Mouse (Mus musculus) hindbrain, embryonic 13.5 days (tissue): ENCODE results near the gene Unc5cl. TPM values are rescaled to one million over a fixed set of nuclear protein-coding genes. Genes with fewer than 3 reads are reported as not detected.
A peak's percentile ranks its signal among the peaks of the same experiment; 100 is the strongest.

ENCODE experiments used
- ATAC-seq: fragments of 200-750 bp; cut with Nextera tagmentation; 2 replicates; pipeline ENCODE4 v1.8.0; 2017; ENCODE audit warnings: moderate TSS enrichment; ENCODE audit not compliant: low FRiP score
- H3K27ac ChIP-seq: fragments of 300-500 bp; sonication (generic); 2 replicates; pipeline ENCODE4 v1.5.1; 2015; ENCODE audit warnings: inconsistent platforms, mild to moderate bottlenecking, moderate library complexity
- H3K27me3 ChIP-seq: fragments of 300-500 bp; sonication (generic); 2 replicates; pipeline ENCODE4 v1.6.1; 2015; ENCODE audit warnings: mild to moderate bottlenecking, inconsistent platforms
- H3K36me3 ChIP-seq: fragments of 300-500 bp; sonication (generic); 2 replicates; pipeline ENCODE4 v1.6.1; 2015; ENCODE audit warnings: mild to moderate bottlenecking, inconsistent platforms
- H3K4me1 ChIP-seq: fragments of 300-500 bp; sonication (generic); replicated peaks from 2 replicates; pipeline ENCODE4 v1.6.1; 2015; ENCODE audit warnings: inconsistent platforms
- H3K4me2 ChIP-seq: fragments of 300-500 bp; sonication (generic); 2 replicates; pipeline ENCODE4 v1.6.1; 2015; ENCODE audit warnings: inconsistent platforms, mild to moderate bottlenecking, moderate library complexity
- H3K4me3 ChIP-seq: fragments of 300-500 bp; sonication (generic); 2 replicates; pipeline ENCODE4 v1.5.1; 2015; ENCODE audit warnings: mild to moderate bottlenecking, inconsistent platforms
- H3K9ac ChIP-seq: fragments of 300-500 bp; sonication (generic); 2 replicates; pipeline ENCODE4 v1.6.1; 2015; ENCODE audit warnings: mild to moderate bottlenecking, inconsistent platforms
- H3K9me3 ChIP-seq: fragments of 300-500 bp; sonication (generic); 2 replicates; pipeline ENCODE4 v1.6.1; 2016; ENCODE audit warnings: inconsistent platforms
- WGBS: fragments of 180-500 bp; shearing (Covaris S2); methylation state at CpG from one replicate; pipeline ENCODE4 v1.1.7; 2015; 5-methylcytosine and 5-hydroxymethylcytosine counted together
- polyA plus RNA-seq: library from polyadenylated mRNA; unstranded; fragments of >200 nt; fragmentation: Nextera tagmentation; extraction: Ambion mirVana; gene quantifications from 2 replicates; pipeline ENCODE4 v1.2.1, GENCODE M21; 2015

The Unc5cl gene
- polyA plus RNA-seq, 1 experiment from 2014 or later: 0.26 TPM

DNA sequence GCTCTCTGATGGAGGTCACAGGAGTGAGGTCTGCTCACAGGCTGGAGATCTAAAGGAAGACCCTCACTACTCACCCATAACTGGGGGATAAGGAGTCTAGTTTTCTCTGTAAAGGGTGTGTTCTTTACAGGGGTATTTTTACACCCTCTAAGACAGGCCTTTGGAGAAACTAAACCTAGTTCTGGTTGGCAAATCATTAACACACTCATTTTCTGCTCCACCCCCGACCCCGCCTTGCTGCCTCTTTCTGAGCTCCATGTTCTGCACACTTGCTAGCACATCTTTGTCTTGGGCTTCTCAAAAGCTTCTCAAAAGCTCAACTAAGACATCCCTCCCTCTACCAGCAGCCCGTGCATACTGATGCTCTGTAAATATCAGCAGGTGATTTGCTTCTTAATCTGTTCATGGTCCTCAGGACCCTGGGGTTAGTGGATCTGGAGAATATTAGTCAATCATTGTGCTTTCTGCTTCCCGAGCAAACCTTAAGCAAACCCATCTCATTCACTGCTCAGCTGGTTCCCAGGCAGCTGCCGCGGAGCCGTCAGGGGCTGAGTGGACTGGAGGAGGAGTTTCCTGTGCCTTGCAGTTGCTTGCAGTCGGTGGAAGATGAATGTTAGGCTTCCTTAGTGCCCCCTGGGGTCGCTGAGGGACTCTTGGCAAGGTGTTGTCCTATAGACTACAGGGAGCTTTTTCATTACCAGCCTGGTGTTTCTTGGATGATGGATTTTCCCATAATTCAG, 101.7 kb downstream of the Unc5cl start:
- 34% methylated on average over 9 of the region's 9 CpGs for WGBS
- no peak for ATAC-seq
- Histone ChIP-seq H3K4me2 (no peak overlapping the region), H3K27ac (no peak overlapping the region), H3K36me3 (no peaks in the 10 kb centered on the region), H3K9me3 (no peaks in the 10 kb centered on the region), H3K4me3 (no peak overlapping the region), H3K27me3 (no peaks in the 10 kb centered on the region), H3K9ac (no peak overlapping the region), H3K4me1 (no peaks in the 10 kb centered on the region)

DNA sequence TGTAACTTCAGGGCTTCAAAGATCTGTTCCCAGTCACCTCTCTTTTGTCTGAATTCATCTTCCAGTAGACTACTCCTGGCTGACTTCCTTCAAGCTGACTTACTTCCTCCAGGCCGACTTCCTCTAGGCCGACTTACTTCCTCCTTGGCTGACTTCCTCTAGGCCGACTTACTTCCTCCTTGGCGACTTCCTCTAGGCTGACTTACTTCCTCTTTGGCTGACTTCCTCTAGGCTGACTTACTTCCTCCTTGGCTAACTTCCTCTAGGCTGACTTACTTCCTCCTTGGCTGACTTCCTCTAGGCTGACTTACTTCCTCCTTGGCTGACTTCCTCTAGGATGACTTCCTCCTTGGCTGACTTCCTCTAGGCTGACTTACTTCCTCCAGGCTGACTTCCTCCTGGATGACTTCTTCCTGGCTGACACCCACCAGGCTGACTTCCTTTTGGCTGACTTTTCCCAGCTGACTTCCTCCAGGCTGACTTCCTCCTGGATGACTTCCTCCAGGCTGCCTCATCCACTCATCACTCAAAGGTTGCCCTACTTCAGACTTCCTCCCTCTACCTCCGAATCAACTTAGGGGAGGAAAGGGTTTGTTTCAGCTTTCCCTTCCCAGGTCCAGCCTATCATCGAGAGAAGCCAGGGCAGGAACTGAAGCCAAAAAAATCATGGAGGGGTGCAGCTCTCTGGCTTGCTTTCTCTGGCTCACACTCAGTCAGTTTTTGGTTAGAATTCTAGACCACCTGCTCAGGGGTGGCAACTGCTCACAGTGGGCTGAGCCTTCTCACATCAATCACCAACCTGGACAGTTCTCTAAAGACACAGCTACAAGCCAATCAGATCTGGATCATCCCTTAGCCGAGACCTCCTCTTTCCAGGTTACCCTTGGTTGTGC, 103.4 kb downstream of the Unc5cl start:
- Histone ChIP-seq H3K27ac (no peak overlapping the region), H3K4me3 (no peak overlapping the region), H3K27me3 (no peaks in the 10 kb centered on the region), H3K4me1 (no peaks in the 10 kb centered on the region), H3K4me2 (no peak overlapping the region), H3K36me3 (no peaks in the 10 kb centered on the region), H3K9ac (no peak overlapping the region), H3K9me3 (no peaks in the 10 kb centered on the region)
- ATAC-seq: no peak
- WGBS: 89% methylated on average over 7 of the region's 7 CpGs

DNA sequence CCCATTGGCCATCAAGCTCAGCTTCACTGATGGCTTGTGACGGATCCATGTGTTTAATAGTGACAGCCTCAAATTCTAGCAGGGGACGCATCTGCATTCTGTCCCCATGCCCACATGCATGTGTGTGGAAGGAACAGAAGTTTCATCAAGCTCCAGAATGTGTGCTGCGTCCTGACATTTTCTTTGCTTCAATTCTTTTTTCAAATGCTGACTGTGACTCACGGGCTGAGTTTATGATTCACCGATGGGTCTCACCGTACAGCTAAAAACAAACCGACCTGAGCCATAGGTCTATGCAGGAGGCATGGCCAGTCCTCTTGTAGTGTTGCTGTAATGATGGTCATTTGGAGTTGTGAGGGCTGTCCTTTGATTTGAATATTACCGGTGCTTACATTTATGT, 110.2 kb downstream of the Unc5cl start:
- no peaks in the 10 kb centered on the region for H3K9me3 ChIP-seq
- H3K4me2 ChIP-seq: no peak overlapping the region
- no peaks in the 10 kb centered on the region for H3K27me3 ChIP-seq
- H3K9ac ChIP-seq: no peak overlapping the region
- WGBS: 93% methylated on average over 8 of the region's 8 CpGs
- H3K4me1 ChIP-seq: no peaks in the 10 kb centered on the region
- no peaks in the 10 kb centered on the region for H3K36me3 ChIP-seq
- no peak overlapping the region for H3K27ac ChIP-seq
- ATAC-seq: no peak
- no peak overlapping the region for H3K4me3 ChIP-seq

DNA sequence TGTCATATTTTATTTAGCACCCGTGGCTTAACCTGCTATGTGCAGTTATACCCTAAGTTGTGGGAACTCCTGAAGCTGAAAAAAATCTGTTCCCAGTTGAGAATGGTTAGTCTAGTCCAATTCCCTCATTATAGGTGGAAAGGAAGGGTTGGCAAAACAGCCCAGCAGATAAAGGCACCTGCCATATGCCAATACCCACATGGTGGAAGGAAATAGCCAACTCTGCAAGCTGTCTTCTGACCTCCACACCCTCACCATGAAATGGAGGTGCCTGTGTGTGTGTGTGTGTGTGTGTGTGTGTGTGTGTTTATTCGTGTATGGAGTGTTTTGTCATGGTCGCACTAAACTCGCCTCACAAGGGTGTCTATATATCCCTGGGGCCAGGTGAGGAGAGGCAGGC, 115.0 kb downstream of the Unc5cl start:
- H3K9ac ChIP-seq: no peak overlapping the region
- H3K36me3 ChIP-seq: no peaks in the 10 kb centered on the region
- H3K4me2 ChIP-seq: no peak overlapping the region
- no peak overlapping the region for H3K27ac ChIP-seq
- ATAC-seq: no peak
- H3K4me1 ChIP-seq: no peaks in the 10 kb centered on the region
- 97% methylated on average over 4 of the region's 4 CpGs for WGBS
- H3K9me3 ChIP-seq: no peaks in the 10 kb centered on the region
- no peaks in the 10 kb centered on the region for H3K27me3 ChIP-seq
- no peak overlapping the region for H3K4me3 ChIP-seq

DNA sequence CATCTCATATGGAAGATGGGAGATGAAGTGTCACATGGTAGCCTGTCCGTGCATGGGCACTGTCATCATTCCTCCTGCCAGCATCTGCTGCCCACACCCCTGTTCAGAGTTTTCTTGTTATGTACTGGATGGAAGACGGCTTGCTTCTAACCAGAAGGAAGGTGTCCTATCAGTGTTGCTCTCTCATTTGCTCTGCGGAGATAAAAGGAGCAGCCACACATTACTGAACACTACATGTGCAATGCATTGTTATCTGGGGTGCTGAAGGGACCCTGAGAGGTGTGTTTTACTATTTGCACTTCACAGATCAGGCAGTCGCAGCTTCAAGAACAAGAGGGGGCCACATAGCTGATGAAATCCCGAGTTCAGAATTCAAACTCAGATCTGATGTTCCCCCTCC, 126.5 kb downstream of the Unc5cl start:
- no peaks in the 10 kb centered on the region for H3K27me3 ChIP-seq
- no peak overlapping the region for H3K4me3 ChIP-seq
- H3K4me2 ChIP-seq: no peak overlapping the region
- H3K9me3 ChIP-seq: no peaks in the 10 kb centered on the region
- 88% methylated on average over 5 of the region's 5 CpGs for WGBS
- H3K36me3 ChIP-seq: no peaks in the 10 kb centered on the region
- H3K4me1 ChIP-seq: peaks cover 1% of the 10 kb centered on the region; the same call in 1 of the 2 replicates
- H3K27ac ChIP-seq: no peak overlapping the region
- no peak for ATAC-seq
- no peak overlapping the region for H3K9ac ChIP-seq

DNA sequence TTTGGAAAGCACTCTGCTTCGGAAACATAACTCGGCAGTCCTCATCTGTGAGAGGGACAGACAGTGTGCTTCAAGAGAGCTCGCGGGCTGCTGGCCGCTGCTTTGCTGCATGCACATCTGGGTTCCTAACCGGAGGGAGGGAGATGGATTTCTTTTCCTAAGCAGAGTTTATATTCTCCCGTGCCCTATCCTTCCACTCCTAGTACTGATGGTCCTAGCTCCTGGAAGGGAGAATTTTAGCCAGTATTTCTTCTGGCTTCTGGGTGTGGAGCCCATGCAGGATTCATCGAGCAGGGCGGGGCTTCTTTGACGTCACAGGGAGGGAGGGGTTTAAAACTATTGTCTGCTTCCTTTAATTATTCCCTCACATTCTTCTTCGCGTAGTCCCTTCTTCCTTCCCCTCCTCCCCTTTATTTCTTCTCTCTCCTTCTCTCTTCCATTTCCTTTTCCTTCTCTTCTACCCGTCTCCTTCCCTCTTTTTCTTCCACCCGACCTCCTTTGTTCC, 127.8 kb downstream of the Unc5cl start:
- no peak for ATAC-seq

DNA sequence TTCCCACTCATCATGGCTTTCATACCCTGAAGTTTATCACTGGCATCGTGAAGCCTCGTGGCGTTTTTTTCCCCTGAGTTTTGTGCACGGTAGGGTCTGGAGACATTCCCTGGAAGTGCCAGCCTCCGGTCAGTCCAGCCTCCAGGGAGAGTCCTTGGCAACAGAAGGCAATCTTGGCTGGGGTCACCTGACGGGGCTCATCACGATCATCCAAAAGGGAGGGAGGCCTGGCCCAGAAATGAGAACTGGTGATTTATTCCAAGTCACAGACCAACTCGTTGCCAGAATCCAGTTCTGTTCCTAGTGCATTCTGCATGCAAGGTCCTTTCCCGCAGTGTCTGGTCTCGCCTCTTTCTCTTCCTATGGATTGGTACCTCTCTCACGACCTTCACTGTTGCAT, 128.7 kb downstream of the Unc5cl start:
- H3K4me2 ChIP-seq: no peak overlapping the region
- no peaks in the 10 kb centered on the region for H3K27me3 ChIP-seq
- H3K9ac ChIP-seq: no peak overlapping the region
- no peak overlapping the region for H3K4me3 ChIP-seq
- H3K4me1 ChIP-seq: peaks cover 2% of the 10 kb centered on the region; the same call in 1 of the 2 replicates
- no peak overlapping the region for H3K27ac ChIP-seq
- WGBS: 83% methylated on average over 11 of the region's 11 CpGs
- ATAC-seq: no peak
- H3K36me3 ChIP-seq: no peaks in the 10 kb centered on the region
- no peaks in the 10 kb centered on the region for H3K9me3 ChIP-seq

More for the DNA sequence above, 127.8 kb downstream of the Unc5cl start:
- H3K4me1 ChIP-seq: peaks cover 2% of the 10 kb centered on the region; the same call in 1 of the 2 replicates
- 50% methylated on average over 14 of the region's 14 CpGs for WGBS
- H3K4me2 ChIP-seq: peak overlapping the region; percentile 41
- peak overlapping the region; percentile 23; the same call in 1 of the 2 replicates for H3K4me3 ChIP-seq
- no peaks in the 10 kb centered on the region for H3K27me3 ChIP-seq
- H3K36me3 ChIP-seq: no peaks in the 10 kb centered on the region
- H3K9me3 ChIP-seq: no peaks in the 10 kb centered on the region
- no peak overlapping the region for H3K27ac ChIP-seq
- H3K9ac ChIP-seq: no peak overlapping the region

DNA sequence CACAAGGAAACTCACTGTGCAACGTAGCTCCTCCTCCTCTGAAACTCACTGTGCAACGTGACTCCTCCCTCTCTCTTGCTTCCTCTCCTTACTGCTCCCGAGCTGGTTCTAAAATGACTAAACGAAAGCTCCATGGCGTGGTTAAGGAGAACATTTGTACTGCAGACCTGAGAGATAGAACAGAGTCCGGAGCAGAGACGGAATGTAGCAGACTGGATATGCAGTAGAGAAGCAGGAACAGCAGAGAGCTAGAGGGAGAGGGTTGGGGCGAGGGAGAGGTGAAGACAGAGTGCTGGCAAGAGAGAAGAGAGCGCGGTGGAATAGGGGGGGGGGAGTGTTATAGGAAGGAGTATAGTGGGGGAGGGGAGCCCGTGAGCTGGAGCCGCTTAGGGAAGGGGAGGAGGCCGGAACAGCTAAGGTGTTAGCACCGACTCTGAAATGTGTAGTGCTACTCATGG, 131.2 kb downstream of the Unc5cl start:
- Histone ChIP-seq H3K27me3 (no peaks in the 10 kb centered on the region), H3K9me3 (no peaks in the 10 kb centered on the region), H3K36me3 (no peaks in the 10 kb centered on the region), H3K9ac (no peak overlapping the region), H3K27ac (no peak overlapping the region), H3K4me2 (peak overlapping the region; percentile 46), H3K4me3 (peak overlapping the region; percentile 19), H3K4me1 (peaks cover 2% of the 10 kb centered on the region; the same call in 1 of the 2 replicates)
- WGBS: 18% methylated on average over 14 of the region's 14 CpGs
- ATAC-seq: peak; percentile 60

DNA sequence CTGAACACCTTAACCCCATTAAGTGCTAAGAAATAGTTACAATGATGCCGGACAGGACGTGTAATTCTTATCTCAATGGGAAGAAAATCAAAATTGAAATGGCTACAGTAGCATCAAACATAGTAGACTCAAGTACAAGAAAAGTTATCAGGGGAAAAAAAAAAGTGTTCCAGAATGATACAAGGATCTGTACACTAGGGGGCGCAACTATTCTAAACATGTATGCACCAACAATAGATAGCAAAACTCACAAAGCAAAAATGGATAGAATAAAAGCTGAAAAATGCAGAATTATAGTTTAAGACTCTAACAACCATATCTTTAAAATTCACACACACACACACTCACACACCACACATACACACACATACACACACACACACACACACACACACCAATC, 134.0 kb downstream of the Unc5cl start:
- no peak overlapping the region for H3K4me2 ChIP-seq
- 54% methylated on average over 3 of the region's 3 CpGs for WGBS
- H3K36me3 ChIP-seq: no peaks in the 10 kb centered on the region
- no peak overlapping the region for H3K4me3 ChIP-seq
- H3K4me1 ChIP-seq: 0 out of 2 replicates have a peak, but pooled peaks cover 2% of the 10 kb centered on the region
- no peak overlapping the region for H3K9ac ChIP-seq
- H3K9me3 ChIP-seq: no peaks in the 10 kb centered on the region
- H3K27me3 ChIP-seq: no peaks in the 10 kb centered on the region
- no peak overlapping the region for H3K27ac ChIP-seq
- ATAC-seq: no peak

Other genes starting within 250 kb of the Unc5cl start
- not detected in 2 replicates for gene Trem1, start 222.1 kb upstream of the Unc5cl start, polyA plus RNA-seq
- not detected in 2 replicates for gene Trem3, start 207.1 kb upstream of the Unc5cl start, polyA plus RNA-seq
- not detected in 2 replicates for gene Treml4, start 190.6 kb upstream of the Unc5cl start, polyA plus RNA-seq
- 0.14 and 0.17 TPM in 2 replicates for gene Treml2, start 155.4 kb upstream of the Unc5cl start, polyA plus RNA-seq
- 0.14 and 0.35 TPM in 2 replicates for gene B430306N03Rik, start 138.8 kb upstream of the Unc5cl start, polyA plus RNA-seq
- 4.8 and 5.9 TPM in 2 replicates for gene Trem2, start 108.5 kb upstream of the Unc5cl start, polyA plus RNA-seq
- 0.74 and 1.00 TPM in 2 replicates for gene Treml1, start 95.0 kb upstream of the Unc5cl start, polyA plus RNA-seq
- 13.2 and 13.8 TPM in 2 replicates for gene Nfya, start 45.0 kb upstream of the Unc5cl start, polyA plus RNA-seq
- 45.1 and 47.1 TPM in 2 replicates for gene Oard1, start 44.9 kb upstream of the Unc5cl start, polyA plus RNA-seq
- 0.67 and 0.81 TPM in 2 replicates for gene Apobec2, start 22.0 kb upstream of the Unc5cl start, polyA plus RNA-seq
- 1.8 and 2.7 TPM in 2 replicates for gene Tspo2, start 3.4 kb upstream of the Unc5cl start, polyA plus RNA-seq